Mouse (Mus musculus): Measurements from ENCODE around the gene Atp6v0b.

GRCm38 (mm10) chr4:117867823-117868222, 19.3 kb downstream of the Atp6v0b start:
- TF ChIP-seq CTCF (IDR thresholded peaks at IDR 0.05) = peak; percentile 81
- TF ChIP-seq EP300 (IDR thresholded peaks at IDR 0.05) = no peak
